Mouse (Mus musculus) lung, postnatal 0 days (tissue): ENCODE measurements at regions not wholly inside any gene's neighbourhood (a gene's known extent, or its start where the extent isn't known, plus 50 kb on each side); places are given as distances from the start of the nearest gene placed in this dataset.

ENCODE experiments used
- ATAC-seq: fragments of 200-750 bp; cut with Nextera tagmentation; 2 replicates; pipeline ENCODE4 v1.8.0; 2017; ENCODE audit warnings: moderate library complexity
- DNase-seq: peaks from one replicate; pipeline ENCODE4 v3.0.0-alpha.2; 2016; ENCODE audit warnings: low spot score
- H3K27ac ChIP-seq: fragments of 300-500 bp; sonication (generic); 2 replicates; pipeline ENCODE4 v1.5.1; 2014; ENCODE audit warnings: antibody characterized with exemption, mild to moderate bottlenecking, low read length, mixed read lengths
- H3K27me3 ChIP-seq: fragments of 300-500 bp; sonication (generic); replicated peaks from 2 replicates; pipeline ENCODE4 v1.6.1; 2014; ENCODE audit warnings: low read length, mixed read lengths; ENCODE audit not compliant: insufficient read depth
- H3K36me3 ChIP-seq: fragments of 300-500 bp; sonication (generic); 2 replicates; pipeline ENCODE4 v1.6.1; 2014; ENCODE audit warnings: low read length, mixed read lengths; ENCODE audit not compliant: insufficient read depth
- H3K4me1 ChIP-seq: fragments of 300-500 bp; sonication (generic); 2 replicates; pipeline ENCODE4 v1.6.1; 2014; ENCODE audit warnings: antibody characterized with exemption, low read depth, low read length, mixed read lengths; ENCODE audit not compliant: insufficient read depth
- H3K4me2 ChIP-seq: fragments of 300-500 bp; sonication (generic); replicated peaks from 2 replicates; pipeline ENCODE4 v1.6.1; 2014; ENCODE audit warnings: low read depth, mild to moderate bottlenecking, low read length, moderate library complexity, mixed read lengths
- H3K4me3 ChIP-seq: fragments of 300-500 bp; sonication (generic); 2 replicates; pipeline ENCODE4 v1.5.1; 2014; ENCODE audit warnings: low read depth, low read length
- H3K9ac ChIP-seq: fragments of 300-500 bp; sonication (generic); replicated peaks from 2 replicates; pipeline ENCODE4 v1.6.1; 2014; ENCODE audit warnings: low read depth, mild to moderate bottlenecking
- H3K9me3 ChIP-seq: fragments of 300-500 bp; sonication (generic); 2 replicates; pipeline ENCODE4 v1.6.1; 2016; ENCODE audit warnings: low read length, mixed read lengths
- CTCF ChIP-seq: IDR thresholded peaks from 2 replicates; pipeline ENCODE4 v1.5.1; 2016; ENCODE audit warnings: antibody characterized with exemption, mild to moderate bottlenecking
- EP300 ChIP-seq: IDR thresholded peaks from 2 replicates; pipeline ENCODE4 v1.6.1; 2016; ENCODE audit warnings: antibody characterized with exemption, mild to moderate bottlenecking, control low read depth
- WGBS: fragments of 180-500 bp; shearing (Covaris S2); extraction: QIAGEN DNeasy Blood & Tissue Kit; methylation state at CpG from one replicate; pipeline ENCODE4 v1.1.7; 2014; 5-methylcytosine and 5-hydroxymethylcytosine counted together

DNA sequence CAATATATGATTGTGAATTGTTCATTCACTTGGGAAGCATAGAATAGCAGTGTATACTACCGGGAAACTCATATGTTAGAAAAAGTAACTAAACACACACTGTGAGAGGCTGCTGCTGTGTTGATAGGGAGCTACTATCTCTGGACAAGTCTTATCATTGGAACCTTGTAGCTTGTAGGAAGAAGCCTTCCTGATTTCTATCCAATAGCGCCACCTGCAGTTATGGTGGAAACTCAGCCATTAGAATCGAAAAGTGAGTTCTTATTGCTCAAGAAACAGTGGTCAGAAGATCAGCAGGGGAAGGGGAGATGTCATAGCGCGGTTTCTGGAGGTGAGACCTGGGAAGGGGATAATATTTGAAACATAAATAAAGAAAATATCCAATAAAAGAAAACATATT lies 1245.1 kb upstream of the Cdh6 start:
- H3K4me3 ChIP-seq: no peak overlapping the region
- DNase-seq (no peak), ATAC-seq (no peak)
- H3K4me1 ChIP-seq: no peaks in the 10 kb centered on the region
- 36% methylated on average over 5 of the region's 5 CpGs for WGBS
- no peaks in the 10 kb centered on the region for H3K36me3 ChIP-seq
- H3K9me3 ChIP-seq: no peaks in the 10 kb centered on the region
- no peak for TF ChIP-seq EP300
- 0 out of 2 replicates have a peak, but pooled peaks have one; percentile 7 for TF ChIP-seq CTCF
- no peak overlapping the region for H3K4me2 ChIP-seq
- no peak overlapping the region for H3K27ac ChIP-seq
- H3K9ac ChIP-seq: no peak overlapping the region
- H3K27me3 ChIP-seq: no peaks in the 10 kb centered on the region

DNA sequence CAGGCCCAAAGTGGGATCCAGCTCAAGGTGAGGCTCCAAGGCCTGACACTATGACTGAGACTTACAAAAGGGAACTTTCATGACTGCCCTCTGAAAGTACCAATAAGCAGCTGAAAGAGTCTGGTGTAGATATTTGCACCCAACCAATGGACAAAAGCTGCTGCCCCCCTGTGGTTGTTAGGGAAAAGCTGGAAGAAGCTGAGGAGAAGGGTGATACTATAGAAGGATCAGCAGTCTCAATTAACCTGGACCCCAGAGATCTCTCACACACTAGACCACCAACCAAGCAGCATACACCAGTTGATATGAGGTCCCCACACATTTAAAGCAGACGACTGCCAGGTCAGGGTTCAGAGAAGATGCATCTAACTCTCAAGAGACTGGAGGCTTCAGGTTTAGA lies 1211.9 kb upstream of the Cdh6 start:
- Histone ChIP-seq H3K36me3 (no peaks in the 10 kb centered on the region), H3K9ac (no peak overlapping the region), H3K4me3 (no peak overlapping the region), H3K9me3 (no peaks in the 10 kb centered on the region), H3K4me2 (no peak overlapping the region), H3K4me1 (no peaks in the 10 kb centered on the region), H3K27me3 (no peaks in the 10 kb centered on the region), H3K27ac (no peak overlapping the region)
- WGBS: 52% methylated on average over 1 of the region's 1 CpGs
- no peak for TF ChIP-seq CTCF
- TF ChIP-seq EP300: no peak
- no peak for ATAC-seq
- DNase-seq: no peak

DNA sequence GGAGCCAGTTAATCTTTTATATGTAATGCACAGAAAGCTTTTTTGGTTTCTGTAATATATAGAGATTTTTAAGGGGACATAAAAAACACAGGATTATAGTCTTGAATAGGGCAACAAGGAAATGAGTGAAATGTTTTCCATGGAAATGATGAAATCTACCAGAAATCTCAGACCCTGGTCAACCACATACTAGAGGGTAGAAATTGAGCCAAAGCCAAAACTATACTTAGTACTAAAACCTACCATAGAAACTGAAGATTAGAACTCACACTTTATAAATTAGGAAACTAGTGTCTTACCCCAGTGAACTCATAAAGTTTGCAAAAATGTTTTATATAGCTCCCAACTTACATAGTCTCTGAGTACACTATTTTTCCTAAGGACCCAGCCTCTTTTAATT lies 1204.9 kb upstream of the Cdh6 start:
- Histone ChIP-seq H3K9ac (no peak overlapping the region), H3K27ac (no peak overlapping the region), H3K27me3 (no peaks in the 10 kb centered on the region), H3K4me3 (no peak overlapping the region), H3K4me1 (no peaks in the 10 kb centered on the region), H3K9me3 (no peaks in the 10 kb centered on the region), H3K36me3 (no peaks in the 10 kb centered on the region), H3K4me2 (no peak overlapping the region)
- no peak for ATAC-seq
- no peak for TF ChIP-seq CTCF
- no peak for TF ChIP-seq EP300
- DNase-seq: no peak
